Mouse (Mus musculus): ENCODE results near the gene Foxred2.

- TF ChIP-seq CTCF (IDR thresholded peaks at IDR 0.05; ENCODE audit: extremely low read depth, insufficient read depth, insufficient read length, insufficient replicate concordance) (no peak), POLR2A (IDR thresholded peaks at IDR 0.05; ENCODE audit: low read depth, low read length) (no peak)
These were observed 44.5 kb downstream of the Foxred2 start for GRCm38 (mm10) chr15:77912048-77912447.
